Mouse (Mus musculus) kidney, postnatal 0 days (tissue): Measurements from ENCODE around the gene Cenpo. TPM values are rescaled to one million over a fixed set of nuclear protein-coding genes. Genes with fewer than 3 reads are reported as not detected.

Experiments
- ATAC-seq: fragments of 200-750 bp; cut with Nextera tagmentation; replicated peaks from 2 replicates; pipeline ENCODE4 v1.8.0; 2017; ENCODE audit warnings: low read depth, moderate number of reproducible peaks, moderate TSS enrichment, moderate library complexity; ENCODE audit not compliant: low FRiP score
- DNase-seq: peaks from one replicate; pipeline ENCODE4 v3.0.0-alpha.2; 2016; ENCODE audit warnings: low spot score
- H3K27ac ChIP-seq: fragments of 300-500 bp; sonication (generic); 2 replicates; pipeline ENCODE4 v1.5.1; 2014; ENCODE audit warnings: mild to moderate bottlenecking
- H3K27me3 ChIP-seq: fragments of 300-500 bp; sonication (generic); 2 replicates; pipeline ENCODE4 v1.6.1; 2014; ENCODE audit warnings: low read length, mixed read lengths; ENCODE audit not compliant: insufficient read depth
- H3K36me3 ChIP-seq: fragments of 300-500 bp; sonication (generic); 2 replicates; pipeline ENCODE4 v1.6.1; 2014; ENCODE audit warnings: low read length, mixed read lengths; ENCODE audit not compliant: insufficient read depth
- H3K4me1 ChIP-seq: fragments of 300-500 bp; sonication (generic); replicated peaks from 2 replicates; pipeline ENCODE4 v1.6.1; 2014; ENCODE audit warnings: antibody characterized with exemption, low read length, mixed read lengths; ENCODE audit not compliant: insufficient read depth
- H3K4me2 ChIP-seq: fragments of 300-500 bp; sonication (generic); 2 replicates; pipeline ENCODE4 v1.6.1; 2014; ENCODE audit warnings: mild to moderate bottlenecking, low read length, moderate library complexity, mixed read lengths
- H3K4me3 ChIP-seq: fragments of 300-500 bp; sonication (generic); replicated peaks from 2 replicates; pipeline ENCODE4 v1.5.1; 2014; ENCODE audit warnings: low read depth, low read length
- H3K9ac ChIP-seq: fragments of 300-500 bp; sonication (generic); 2 replicates; pipeline ENCODE4 v1.6.1; 2014; ENCODE audit warnings: low read depth, low read length
- H3K9me3 ChIP-seq: fragments of 300-500 bp; sonication (generic); replicated peaks from 2 replicates; pipeline ENCODE4 v1.6.1; 2016; ENCODE audit warnings: low read length, inconsistent platforms, mixed read lengths
- CTCF ChIP-seq: IDR thresholded peaks from 2 replicates; pipeline ENCODE4 v1.5.1; 2016; ENCODE audit warnings: antibody characterized with exemption, low read depth, mild to moderate bottlenecking, moderate library complexity
- WGBS: fragments of 180-500 bp; shearing (Covaris S2); extraction: QIAGEN DNeasy Blood & Tissue Kit; methylation state at CpG from one replicate; pipeline ENCODE4 v1.1.7; 2014; 5-methylcytosine and 5-hydroxymethylcytosine counted together
- polyA plus RNA-seq: library from polyadenylated mRNA; unstranded; fragments of >200 nt; fragmentation: Nextera tagmentation; extraction: Ambion mirVana; gene quantifications from 2 replicates; pipeline ENCODE4 v1.2.1, GENCODE M21; 2015

Cenpo gene
- polyA plus RNA-seq, 1 experiment from 2014 or later: 7.9 TPM

- Histone ChIP-seq H3K36me3 (no peaks in the 10 kb centered on the region), H3K9ac (no peak overlapping the region), H3K4me2 (no peak overlapping the region), H3K9me3 (no peaks in the 10 kb centered on the region), H3K27me3 (no peaks in the 10 kb centered on the region), H3K4me1 (no peaks in the 10 kb centered on the region), H3K4me3 (no peak overlapping the region), H3K27ac (no peak overlapping the region)
- WGBS: 65% methylated on average over 6 of the region's 6 CpGs
- TF ChIP-seq CTCF: no peak
- DNase-seq (no peak), ATAC-seq (no peak)
Observed at GRCm38 (mm10) chr12:4179671-4180233, 54.3 kb downstream of the Cenpo start.

DNA sequence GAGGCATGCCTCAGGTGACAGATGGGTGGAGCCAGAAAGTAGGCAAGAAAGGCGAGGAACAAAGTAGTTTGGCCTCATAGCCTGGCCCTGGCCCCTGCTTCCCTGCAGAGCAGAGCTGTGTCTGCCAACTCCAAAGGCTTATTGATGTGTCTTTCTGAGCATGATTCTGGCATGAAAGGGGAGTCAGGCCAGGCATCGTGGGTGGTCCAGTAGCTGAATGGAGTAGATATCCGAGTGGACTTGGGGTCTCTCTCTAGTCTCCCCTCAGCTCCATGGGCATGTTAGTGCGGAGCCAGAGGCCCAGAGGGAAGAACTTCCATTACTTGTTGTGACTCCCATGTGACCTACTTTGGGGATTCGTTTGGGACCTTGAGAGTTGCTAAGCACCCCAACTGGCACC lies 55.3 kb downstream of the Cenpo start:
- no peak overlapping the region for H3K4me2 ChIP-seq
- H3K9me3 ChIP-seq: no peaks in the 10 kb centered on the region
- WGBS: 59% methylated on average over 5 of the region's 5 CpGs
- H3K4me3 ChIP-seq: no peak overlapping the region
- no peak overlapping the region for H3K27ac ChIP-seq
- ATAC-seq (no peak), DNase-seq (no peak)
- no peaks in the 10 kb centered on the region for H3K27me3 ChIP-seq
- no peak for TF ChIP-seq CTCF
- H3K36me3 ChIP-seq: no peaks in the 10 kb centered on the region
- no peak overlapping the region for H3K9ac ChIP-seq
- no peaks in the 10 kb centered on the region for H3K4me1 ChIP-seq

DNA sequence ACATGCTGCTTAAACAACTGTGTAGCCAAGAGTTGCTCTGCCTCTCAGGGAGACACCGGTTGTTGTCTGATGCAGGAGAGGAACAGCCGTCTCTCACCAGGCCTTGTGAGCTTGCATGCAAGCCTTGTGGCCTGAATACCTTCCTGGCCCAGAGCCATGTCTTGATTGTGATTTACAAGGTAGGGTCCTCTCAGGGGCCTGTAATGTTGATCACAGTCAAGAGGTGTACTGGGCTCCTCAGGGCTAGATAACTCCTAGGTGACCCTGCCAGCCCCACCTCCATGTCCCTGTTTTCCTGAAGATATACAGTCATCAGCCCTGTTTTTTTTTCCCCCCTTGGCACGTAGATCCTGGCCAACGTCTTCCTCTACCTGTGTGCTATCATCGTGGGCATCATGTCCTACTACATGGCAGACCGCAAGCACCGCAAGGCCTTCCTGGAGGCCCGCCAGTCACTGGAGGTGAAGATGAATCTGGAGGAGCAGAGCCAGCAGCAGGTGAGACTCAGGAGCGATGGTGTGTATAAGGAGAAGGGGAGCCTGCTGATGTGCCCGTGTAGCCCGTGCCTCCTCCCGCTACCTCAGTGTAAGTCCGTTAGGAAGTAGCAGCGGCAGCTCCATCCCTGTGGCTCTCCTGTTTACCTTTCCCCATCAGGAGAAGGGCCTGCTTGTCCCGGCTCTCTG lies 60.8 kb downstream of the Cenpo start:
- H3K4me1 ChIP-seq: no peaks in the 10 kb centered on the region
- H3K36me3 ChIP-seq: no peaks in the 10 kb centered on the region
- H3K27me3 ChIP-seq: no peaks in the 10 kb centered on the region
- no peak overlapping the region for H3K9ac ChIP-seq
- 81% methylated on average over 15 of the region's 15 CpGs for WGBS
- no peak overlapping the region for H3K27ac ChIP-seq
- TF ChIP-seq CTCF: no peak
- no peak overlapping the region for H3K4me3 ChIP-seq
- no peak for DNase-seq
- H3K4me2 ChIP-seq: no peak overlapping the region
- no peak for ATAC-seq
- H3K9me3 ChIP-seq: no peaks in the 10 kb centered on the region

DNA sequence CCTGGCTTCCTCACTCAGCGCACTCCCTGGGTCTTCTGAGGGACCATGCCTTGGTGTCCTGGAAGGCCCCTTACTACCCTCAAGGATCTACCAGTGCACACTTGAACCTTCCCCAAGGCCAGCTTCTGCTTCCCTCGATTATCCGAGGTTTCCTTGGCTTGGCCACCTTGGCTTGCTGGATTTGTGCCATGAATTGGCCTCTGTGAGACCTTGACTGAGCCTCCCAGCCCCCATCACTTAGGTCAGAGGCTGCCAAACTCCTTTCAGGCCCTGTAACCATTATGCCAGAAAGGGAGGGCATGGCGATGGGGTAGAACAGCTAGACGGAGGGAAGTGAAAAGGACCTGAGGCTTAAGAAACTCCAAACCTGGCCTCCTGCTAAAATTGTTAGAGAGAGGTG lies 64.5 kb downstream of the Cenpo start:
- WGBS: 81% methylated on average over 5 of the region's 5 CpGs
- H3K4me1 ChIP-seq: no peaks in the 10 kb centered on the region
- no peaks in the 10 kb centered on the region for H3K36me3 ChIP-seq
- no peak overlapping the region for H3K4me3 ChIP-seq
- no peak overlapping the region for H3K9ac ChIP-seq
- H3K4me2 ChIP-seq: no peak overlapping the region
- no peak for TF ChIP-seq CTCF
- H3K9me3 ChIP-seq: no peaks in the 10 kb centered on the region
- H3K27me3 ChIP-seq: no peaks in the 10 kb centered on the region
- DNase-seq (no peak), ATAC-seq (no peak)
- H3K27ac ChIP-seq: no peak overlapping the region

- Histone ChIP-seq H3K4me2 (no peak overlapping the region), H3K27ac (no peak overlapping the region), H3K9me3 (no peaks in the 10 kb centered on the region), H3K4me3 (no peak overlapping the region), H3K4me1 (no peaks in the 10 kb centered on the region), H3K27me3 (no peaks in the 10 kb centered on the region), H3K9ac (no peak overlapping the region), H3K36me3 (no peaks in the 10 kb centered on the region)
- ATAC-seq: no peak
- DNase-seq: no peak
- WGBS: 96% methylated on average over 1 of the region's 1 CpGs
- no peak for TF ChIP-seq CTCF
Observed at GRCm38 (mm10) chr12:4169058-4169457, 65.0 kb downstream of the Cenpo start.

DNA sequence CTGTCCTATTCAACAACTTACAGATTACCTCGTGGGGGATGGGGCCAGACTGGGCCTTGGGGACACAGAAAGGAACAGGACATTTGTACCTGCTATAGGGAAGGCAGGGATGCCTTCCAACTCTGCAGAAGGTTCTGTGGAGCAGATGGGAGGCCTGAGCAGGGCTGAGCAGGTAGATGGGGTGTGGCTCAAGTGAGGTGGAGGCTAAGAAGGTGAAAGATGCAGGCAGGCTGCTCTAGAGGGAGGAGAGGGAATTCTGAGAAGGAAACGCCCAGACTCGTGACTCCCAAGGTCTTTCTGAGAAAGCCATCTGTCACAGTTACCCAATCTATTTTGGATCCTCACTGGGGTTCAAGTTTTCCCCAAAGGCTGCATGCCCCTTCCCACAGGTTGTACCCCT lies 67.1 kb downstream of the Cenpo start:
- no peaks in the 10 kb centered on the region for H3K4me1 ChIP-seq
- H3K9ac ChIP-seq: no peak overlapping the region
- DNase-seq: no peak
- no peak for TF ChIP-seq CTCF
- no peak overlapping the region for H3K27ac ChIP-seq
- no peak overlapping the region for H3K4me3 ChIP-seq
- 77% methylated on average over 3 of the region's 3 CpGs for WGBS
- no peaks in the 10 kb centered on the region for H3K27me3 ChIP-seq
- no peaks in the 10 kb centered on the region for H3K9me3 ChIP-seq
- H3K36me3 ChIP-seq: no peaks in the 10 kb centered on the region
- ATAC-seq: no peak
- no peak overlapping the region for H3K4me2 ChIP-seq
